8 mouse cellular contexts compared by ENCODE assay signal in genomic region chr17:57264972-57265945, GRCm38 (mm10). TPM values are rescaled to one million over a fixed set of nuclear protein-coding genes. Genes with fewer than 3 reads are reported as not detected.
DNase-seq lines count a peak whose midpoint lies in the region; ATAC-seq and TF ChIP-seq lines count a peak whose summit lies in the region.
"Had no signal": no experiment of that assay in that cellular context is flagged by ENCODE, and none has a peak within 500 bp of the region (broad histone marks: within the 10 kb centered on the region; RNA-seq: fewer than 3 reads in every experiment).

No protein-coding gene starts in this region.

- peaks cover 34% of the 10 kb centered on the region for H3K36me3 ChIP-seq in heart, postnatal 0 days (replicated peaks; ENCODE audit: control insufficient read depth, insufficient read depth, low read length)
- peaks cover 44% of the 10 kb centered on the region for H3K36me3 ChIP-seq in megakaryocyte, embryonic 14.5 days (replicated peaks; ENCODE audit: low read length)
- peaks cover 15% of the 10 kb centered on the region for H3K36me3 ChIP-seq in stomach, embryonic 14.5 days (ENCODE audit: control insufficient read depth, insufficient read depth, low read length)

- no peak overlapping the region; the same call in 1 of the 2 replicates for H3K9ac ChIP-seq in heart, postnatal 0 days (replicated peaks; ENCODE audit: low read depth, low read length)
- H3K9ac ChIP-seq in stomach, embryonic 14.5 days (replicated peaks; ENCODE audit: low read depth, low read length) = no peak overlapping the region

- no peak for TF ChIP-seq POLR2A in brain, embryonic 14.5 days (IDR thresholded peaks at IDR 0.05; ENCODE audit: borderline replicate concordance, extremely low read depth, insufficient read depth, insufficient read length, poor library complexity, severe bottlenecking)

- ATAC-seq in erythroid progenitor cell, adult 5-6 weeks (replicated peaks; ENCODE audit: low FRiP score, poor library complexity, severe bottlenecking) = peak; percentile 84
- ATAC-seq in heart, postnatal 0 days (ENCODE audit: insufficient read depth, low read depth) = peak; percentile 71
- ATAC-seq in stomach, embryonic 14.5 days (ENCODE audit: insufficient number of reproducible peaks, insufficient read depth, low FRiP score, low read depth) = peak; percentile 77

- peak overlapping the region; percentile 43; the same call in 1 of the 2 replicates for H3K4me2 ChIP-seq in heart, postnatal 0 days (ENCODE audit: low read depth, low read length)
- H3K4me2 ChIP-seq in stomach, embryonic 14.5 days (replicated peaks; ENCODE audit: low read depth, low read length) = no peak overlapping the region; the same call in 1 of the 2 replicates

- H3K27ac ChIP-seq in heart, postnatal 0 days (ENCODE audit: low read depth) = no peak overlapping the region
- no peak overlapping the region for H3K27ac ChIP-seq in stomach, embryonic 14.5 days (ENCODE audit: low read length)

- no peak overlapping the region for H3K4me3 ChIP-seq in heart, postnatal 0 days (ENCODE audit: low read depth, low read length)
- peak overlapping the region; percentile 86 for H3K4me3 ChIP-seq in megakaryocyte, embryonic 14.5 days (replicated peaks)
- no peak overlapping the region for H3K4me3 ChIP-seq in stomach, embryonic 14.5 days (ENCODE audit: low read depth, low read length)
- H3K4me3 ChIP-seq: erythroblast, embryonic 14.5 days had no signal

- peaks cover 6% of the 10 kb centered on the region; the same call in 1 of the 2 replicates for H3K4me1 ChIP-seq in heart, postnatal 0 days (ENCODE audit: control insufficient read depth, insufficient read depth)
- H3K4me1 ChIP-seq in megakaryocyte, embryonic 14.5 days = peaks cover 72% of the 10 kb centered on the region
- H3K4me1 ChIP-seq in stomach, embryonic 14.5 days (ENCODE audit: control insufficient read depth, insufficient read depth, low read length) = 0 out of 2 replicates have a peak, but pooled peaks cover 4% of the 10 kb centered on the region

- DNase-seq in R1 (ENCODE audit: low read depth, low spot score) = peak; percentile 88
- DNase-seq in brain, embryonic 14.5 days (ENCODE audit: low read depth) = peak; percentile 11
- DNase-seq in heart, postnatal 0 days (ENCODE audit: low spot score) = no peak
- DNase-seq in kidney, postnatal 4 days = peak; percentile 87 to 92

- 33% methylated on average over 22 of the region's 22 CpGs for WGBS in heart, postnatal 0 days
- 31% methylated on average over 21 of the region's 22 CpGs for WGBS in stomach, embryonic 14.5 days

- no peaks in the 10 kb centered on the region for H3K27me3 ChIP-seq in heart, postnatal 0 days (ENCODE audit: control insufficient read depth, insufficient read depth, low read length)
- H3K27me3 ChIP-seq in megakaryocyte, embryonic 14.5 days (replicated peaks) = no peaks in the 10 kb centered on the region
- no peaks in the 10 kb centered on the region for H3K27me3 ChIP-seq in stomach, embryonic 14.5 days (ENCODE audit: control insufficient read depth, insufficient read depth, low read length)

- TF ChIP-seq CTCF in brain, embryonic 14.5 days (IDR thresholded peaks at IDR 0.05; ENCODE audit: borderline replicate concordance, extremely low read depth, insufficient read depth, insufficient read length) = no peak
- TF ChIP-seq CTCF in heart, postnatal 0 days (IDR thresholded peaks at IDR 0.05; ENCODE audit: low read depth) = no peak

- H3K9me3 ChIP-seq in heart, postnatal 0 days (replicated peaks; ENCODE audit: control insufficient read depth, low read length) = no peaks in the 10 kb centered on the region
- no peaks in the 10 kb centered on the region for H3K9me3 ChIP-seq in megakaryocyte, embryonic 14.5 days
- no peaks in the 10 kb centered on the region for H3K9me3 ChIP-seq in stomach, embryonic 14.5 days (ENCODE audit: control insufficient read depth, low read depth, low read length)

- TF ChIP-seq EP300 in heart, postnatal 0 days (IDR thresholded peaks at IDR 0.05; ENCODE audit: low read depth) = no peak

RNA-seq across cellular contexts. Expression of gene Vav1, which starts 13.6 kb away (rescaled TPM):
- 0.82 and 0.86 TPM in 2 replicates for polyA plus RNA-seq in brain, embryonic 14.5 days (2012; rRNA removed)
- 19.1 and 20.1 TPM in 2 replicates for total RNA-seq in erythroid progenitor cell, adult 5-6 weeks (2015; ENCODE audit: low replicate concordance)
- total RNA-seq in erythroid progenitor cell, adult 5-6 weeks (2017; ENCODE audit: low replicate concordance) = 19.4 and 44.5 TPM in 2 replicates
- total RNA-seq in heart, postnatal 0 days (2014; rRNA removed; ENCODE audit: low replicate concordance) = 2.6 and 2.7 TPM in 2 replicates
- 1.0 TPM in 2 replicates for polyA plus RNA-seq in heart, postnatal 0 days (2015; fragmentation: Nextera tagmentation; extraction: Ambion mirVana)
- polyA plus RNA-seq in megakaryocyte, embryonic 14.5 days (2012; ENCODE audit: insufficient read depth, low replicate concordance) = 34.6 and 164 TPM in 2 replicates
- polyA plus RNA-seq in stomach, embryonic 14.5 days (2014; fragmentation: Nextera tagmentation; extraction: Ambion mirVana) = 1.8 and 2.7 TPM in 2 replicates

RNA-seq across cellular contexts. Expression of gene Trip10, which starts 16.0 kb away (rescaled TPM):
- polyA plus RNA-seq in brain, embryonic 14.5 days (2012; rRNA removed) = 11.7 and 11.9 TPM in 2 replicates
- not detected in 2 replicates for total RNA-seq in erythroid progenitor cell, adult 5-6 weeks (2015; ENCODE audit: low replicate concordance)
- total RNA-seq in erythroid progenitor cell, adult 5-6 weeks (2017; ENCODE audit: low replicate concordance) = 7.1 TPM in 1 of 2 replicates, not detected in the other
- 26.6 and 28.7 TPM in 2 replicates for total RNA-seq in heart, postnatal 0 days (2014; rRNA removed; ENCODE audit: low replicate concordance)
- polyA plus RNA-seq in heart, postnatal 0 days (2015; fragmentation: Nextera tagmentation; extraction: Ambion mirVana) = 32.3 and 32.4 TPM in 2 replicates
- 25.4 and 45.7 TPM in 2 replicates for polyA plus RNA-seq in megakaryocyte, embryonic 14.5 days (2012; ENCODE audit: insufficient read depth, low replicate concordance)
- 33.4 and 35.4 TPM in 2 replicates for polyA plus RNA-seq in stomach, embryonic 14.5 days (2014; fragmentation: Nextera tagmentation; extraction: Ambion mirVana)

RNA-seq across cellular contexts. Expression of gene Gpr108, which starts 17.0 kb away (rescaled TPM):
- polyA plus RNA-seq in brain, embryonic 14.5 days (2012; rRNA removed) = 18.3 and 20.8 TPM in 2 replicates
- total RNA-seq in erythroid progenitor cell, adult 5-6 weeks (2015; ENCODE audit: low replicate concordance) = 4.7 and 10.1 TPM in 2 replicates
- total RNA-seq in erythroid progenitor cell, adult 5-6 weeks (2017; ENCODE audit: low replicate concordance) = 2.8 and 4.4 TPM in 2 replicates
- 30.1 and 41.2 TPM in 2 replicates for total RNA-seq in heart, postnatal 0 days (2014; rRNA removed; ENCODE audit: low replicate concordance)
- polyA plus RNA-seq in heart, postnatal 0 days (2015; fragmentation: Nextera tagmentation; extraction: Ambion mirVana) = 23.3 and 24.5 TPM in 2 replicates
- polyA plus RNA-seq in megakaryocyte, embryonic 14.5 days (2012; ENCODE audit: insufficient read depth, low replicate concordance) = 30.6 and 33.1 TPM in 2 replicates
- 38.6 and 40.6 TPM in 2 replicates for polyA plus RNA-seq in stomach, embryonic 14.5 days (2014; fragmentation: Nextera tagmentation; extraction: Ambion mirVana)

RNA-seq across cellular contexts. Expression of gene C3, which starts 37.3 kb away (rescaled TPM):
- 1.0 and 2.0 TPM in 2 replicates for polyA plus RNA-seq in brain, embryonic 14.5 days (2012; rRNA removed)
- 128 and 134 TPM in 2 replicates for total RNA-seq in erythroid progenitor cell, adult 5-6 weeks (2015; ENCODE audit: low replicate concordance)
- total RNA-seq in erythroid progenitor cell, adult 5-6 weeks (2017; ENCODE audit: low replicate concordance) = 69.4 and 132 TPM in 2 replicates
- 32.5 and 41.7 TPM in 2 replicates for total RNA-seq in heart, postnatal 0 days (2014; rRNA removed; ENCODE audit: low replicate concordance)
- 23.4 and 25.6 TPM in 2 replicates for polyA plus RNA-seq in heart, postnatal 0 days (2015; fragmentation: Nextera tagmentation; extraction: Ambion mirVana)
- polyA plus RNA-seq in megakaryocyte, embryonic 14.5 days (2012; ENCODE audit: insufficient read depth, low replicate concordance) = 0.52 and 16.6 TPM in 2 replicates
- polyA plus RNA-seq in stomach, embryonic 14.5 days (2014; fragmentation: Nextera tagmentation; extraction: Ambion mirVana) = 0.48 and 1.4 TPM in 2 replicates
